Mouse (Mus musculus): ENCODE results near the gene Sbno2. TPM values are rescaled to one million over a fixed set of nuclear protein-coding genes. Genes with fewer than 3 reads are reported as not detected.

Gene Sbno2
- total RNA-seq, 2 experiments from 2014 or later, result 4.5 to 7.3 TPM

GRCm38 (mm10) chr10:80022806-80023205 is 82.6 kb downstream of the Sbno2 start:
- intact Hi-C loops (cut with DNase I), result no loop called here
- DNase-seq, result no peak

GRCm38 (mm10) chr10:80022164-80022563 is 83.2 kb downstream of the Sbno2 start:
- intact Hi-C loops (cut with DNase I), result no loop called here
- no peak for DNase-seq

GRCm38 (mm10) chr10:80021320-80021641 is 84.1 kb downstream of the Sbno2 start:
- no peak for DNase-seq
- intact Hi-C loops (cut with DNase I), result no loop called here

GRCm38 (mm10) chr10:80020603-80021319 is 84.6 kb downstream of the Sbno2 start:
- no peak for DNase-seq

GRCm38 (mm10) chr10:80020191-80020590 is 85.2 kb downstream of the Sbno2 start:
- DNase-seq, result no peak
- intact Hi-C loops (cut with DNase I), result no loop called here

More at GRCm38 (mm10) chr10:80020603-80021319, 84.6 kb downstream of the Sbno2 start:
- intact Hi-C loops (cut with DNase I), result no loop called here

- intact Hi-C loops (cut with DNase I), result no loop called here
- no peak for DNase-seq
Measured at GRCm38 (mm10) chr10:80019471-80020131, 85.8 kb downstream of the Sbno2 start.

- no peak for DNase-seq
- intact Hi-C loops (cut with DNase I), result no loop called here
Measured at GRCm38 (mm10) chr10:80018739-80019297, 86.6 kb downstream of the Sbno2 start.

GRCm38 (mm10) chr10:80017771-80018170 is 87.6 kb downstream of the Sbno2 start:
- no peak for DNase-seq
- intact Hi-C loops (cut with DNase I), result no loop called here

- no peak for DNase-seq
Measured at GRCm38 (mm10) chr10:80017361-80017760, 88.0 kb downstream of the Sbno2 start.

GRCm38 (mm10) chr10:80016931-80017330 is 88.4 kb downstream of the Sbno2 start:
- no peak for DNase-seq
- intact Hi-C loops (cut with DNase I), result no loop called here

More at GRCm38 (mm10) chr10:80017361-80017760, 88.0 kb downstream of the Sbno2 start:
- intact Hi-C loops (cut with DNase I), result no loop called here

- DNase-seq, result no peak
- intact Hi-C loops (cut with DNase I), result no loop called here
Measured at GRCm38 (mm10) chr10:80016511-80016910, 88.9 kb downstream of the Sbno2 start, which contains the start of gene Arhgap45. Arhgap45 (plus strand) TSS chr10:80016653.

GRCm38 (mm10) chr10:80015583-80015982 is 89.8 kb downstream of the Sbno2 start:
- no peak for DNase-seq
- intact Hi-C loops (cut with DNase I), result no loop called here

- intact Hi-C loops (cut with DNase I), result no loop called here
- DNase-seq, result no peak
Measured at GRCm38 (mm10) chr10:80014484-80015290, 90.7 kb downstream of the Sbno2 start.

- intact Hi-C loops (cut with DNase I), result no loop called here
- DNase-seq, result no peak
Measured at GRCm38 (mm10) chr10:80013609-80014008, 91.8 kb downstream of the Sbno2 start.

GRCm38 (mm10) chr10:80011740-80012139 is 93.6 kb downstream of the Sbno2 start:
- DNase-seq, result no peak
- intact Hi-C loops (cut with DNase I), result no loop called here

Other genes starting within 250 kb of the Sbno2 start
- not detected for gene Prtn3, start 231.1 kb downstream of the Sbno2 start, total RNA-seq (2021)
- gene Plppr3, start 230.9 kb downstream of the Sbno2 start, total RNA-seq (2021), result not detected
- gene Elane, start 219.3 kb downstream of the Sbno2 start, total RNA-seq (2021), result not detected
- 10 to 100 TPM; 47.6 to 86.0 TPM for gene Cfd, start 214.7 kb downstream of the Sbno2 start, total RNA-seq (2021)
- 10 to 100 TPM; 27.5 to 35.3 TPM for gene Med16, start 196.6 kb downstream of the Sbno2 start, total RNA-seq (2021)
- not detected for gene Gm26602, start 194.7 kb downstream of the Sbno2 start, total RNA-seq (2021)
- under 1 TPM in 1 of 2 experiments, not detected in 1; 0.23 TPM for gene Kiss1r, start 188.6 kb downstream of the Sbno2 start, total RNA-seq (2021)
- gene R3hdm4, start 184.4 kb downstream of the Sbno2 start, total RNA-seq (2021), result 100 to 1,000 TPM; 114 to 118 TPM
- gene Arid3a, start 178.5 kb downstream of the Sbno2 start, total RNA-seq (2021), result 1 to 10 TPM; 1.3 to 1.8 TPM
- gene Wdr18, start 145.4 kb downstream of the Sbno2 start, total RNA-seq (2021), result 10 to 100 TPM; 17.5 to 23.9 TPM
- under 1 TPM; 0.07 to 0.15 TPM for gene Grin3b, start 134.9 kb downstream of the Sbno2 start, total RNA-seq (2021)
- 10 to 100 TPM; 71.5 to 72.4 TPM for gene Tmem259, start 121.2 kb downstream of the Sbno2 start, total RNA-seq (2021)
- gene Cnn2, start 117.0 kb downstream of the Sbno2 start, total RNA-seq (2021), result 1 to 10 TPM; 5.2 to 6.0 TPM
- 1 to 10 TPM; 5.4 to 5.8 TPM for gene Abca7, start 109.1 kb downstream of the Sbno2 start, total RNA-seq (2021)
- gene Arhgap45, start 88.9 kb downstream of the Sbno2 start, total RNA-seq (2021), result 1 to 10 TPM; 1.1 to 2.7 TPM
- 10 to 100 TPM; 36.0 to 42.5 TPM for gene Polr2e, start 65.8 kb downstream of the Sbno2 start, total RNA-seq (2021)
- 100 to 1,000 TPM; 500 to 536 TPM for gene Gpx4, start 58.4 kb downstream of the Sbno2 start, total RNA-seq (2021)
- 100 to 1,000 TPM; 120 to 135 TPM for gene Stk11, start 10.2 kb upstream of the Sbno2 start, total RNA-seq (2021)
- gene Atp5d, start 33.1 kb upstream of the Sbno2 start, total RNA-seq (2021), result 100 to 1,000 TPM; 600 to 616 TPM
- gene Cbarp, start 35.3 kb upstream of the Sbno2 start, total RNA-seq (2021), result 1 to 10 TPM; 1.4 to 2.1 TPM
- 10 to 100 TPM; 37.6 to 49.3 TPM for gene Midn, start 42.7 kb upstream of the Sbno2 start, total RNA-seq (2021)
- 10 to 100 TPM; 22.6 to 28.3 TPM for gene Cirbp, start 60.4 kb upstream of the Sbno2 start, total RNA-seq (2021)
- gene 1600002K03Rik, start 67.4 kb upstream of the Sbno2 start, total RNA-seq (2021), result 1 to 10 TPM; 4.7 to 5.1 TPM
- gene Efna2, start 73.9 kb upstream of the Sbno2 start, total RNA-seq (2021), result under 1 TPM; 0.27 to 0.31 TPM
- gene Mum1, start 120.9 kb upstream of the Sbno2 start, total RNA-seq (2021), result 10 to 100 TPM; 12.3 to 14.3 TPM
- 100 to 1,000 TPM; 516 to 553 TPM for gene Ndufs7, start 143.6 kb upstream of the Sbno2 start, total RNA-seq (2021)
- gene Gamt, start 155.4 kb upstream of the Sbno2 start, total RNA-seq (2021), result 10 to 100 TPM; 35.1 to 59.8 TPM
- gene Dazap1, start 155.9 kb upstream of the Sbno2 start, total RNA-seq (2021), result 10 to 100 TPM; 30.0 to 40.4 TPM
- 100 to 1,000 TPM; 529 to 644 TPM for gene Rps15, start 186.9 kb upstream of the Sbno2 start, total RNA-seq (2021)
- under 1 TPM; 0.54 to 0.57 TPM for gene Apc2, start 190.4 kb upstream of the Sbno2 start, total RNA-seq (2021)
- 1 to 10 TPM; 5.5 to 6.2 TPM for gene 2310011J03Rik, start 215.0 kb upstream of the Sbno2 start, total RNA-seq (2021)
- gene Pcsk4, start 223.9 kb upstream of the Sbno2 start, total RNA-seq (2021), result 1 to 10 TPM; 1.1 to 2.0 TPM
- gene Reep6, start 224.4 kb upstream of the Sbno2 start, total RNA-seq (2021), result 1 to 10 TPM; 1.3 to 1.5 TPM
- 10 to 100 TPM; 27.4 to 38.1 TPM for gene Adamtsl5, start 242.8 kb upstream of the Sbno2 start, total RNA-seq (2021)

Data from gastrocnemius, postnatal 36 days (tissue).